Mouse (Mus musculus): ENCODE measurements around the gene Hpdl.

Gene Hpdl

DNA sequence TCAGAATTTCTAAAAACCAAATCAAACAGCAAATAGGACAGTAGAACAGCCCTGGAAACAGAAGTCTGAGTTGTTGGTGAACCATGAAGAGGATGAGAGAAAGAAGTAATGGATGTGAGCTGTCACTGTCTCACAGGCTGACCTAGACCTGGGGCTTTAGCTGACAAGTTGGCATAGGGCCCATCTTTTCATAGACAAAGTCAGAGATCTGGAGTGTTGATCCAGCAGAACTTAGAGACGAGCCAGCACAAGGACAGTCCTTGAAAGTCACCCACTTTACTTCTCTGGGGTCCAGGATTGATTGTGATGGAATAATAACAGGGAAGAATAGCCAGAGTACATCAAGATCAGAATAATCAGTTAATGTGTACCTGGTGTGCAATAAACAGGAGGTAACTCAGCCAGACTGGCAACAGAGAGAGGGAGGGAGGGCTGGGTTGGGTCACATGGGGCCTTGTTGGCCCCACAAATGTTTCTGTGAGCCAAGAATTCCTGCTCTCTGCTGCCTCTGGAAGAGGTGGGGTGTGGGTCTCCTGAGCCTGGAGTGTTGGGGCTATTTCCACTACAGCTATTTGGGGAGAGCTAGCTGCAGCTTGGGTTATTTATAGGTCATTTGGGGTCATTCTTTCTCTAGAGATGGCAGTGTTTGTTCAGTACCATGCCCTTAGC is 24.9 kb downstream of the Hpdl start:
- no peak for DNase-seq (ENCODE audit: low spot score)

DNA sequence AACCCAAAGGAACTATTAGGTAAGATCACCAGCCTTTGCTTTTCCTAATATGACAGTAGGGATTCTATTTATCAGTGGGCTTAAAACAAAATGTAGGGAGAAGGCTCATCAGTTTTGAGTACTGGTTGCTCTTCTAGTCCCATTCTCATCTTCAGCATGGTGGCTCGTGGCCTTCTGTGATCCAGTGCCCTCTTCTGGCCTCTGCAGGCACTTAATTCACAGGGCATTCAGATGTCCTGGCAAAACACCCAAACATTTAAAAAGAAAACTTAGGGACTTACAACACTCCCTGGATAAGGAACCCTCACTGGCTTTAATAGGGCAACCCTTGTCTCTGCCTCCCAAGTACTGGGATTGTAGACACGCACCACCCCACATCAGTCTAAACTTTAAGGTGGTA is 27.2 kb downstream of the Hpdl start:
- DNase-seq (ENCODE audit: low spot score), result no peak

DNA sequence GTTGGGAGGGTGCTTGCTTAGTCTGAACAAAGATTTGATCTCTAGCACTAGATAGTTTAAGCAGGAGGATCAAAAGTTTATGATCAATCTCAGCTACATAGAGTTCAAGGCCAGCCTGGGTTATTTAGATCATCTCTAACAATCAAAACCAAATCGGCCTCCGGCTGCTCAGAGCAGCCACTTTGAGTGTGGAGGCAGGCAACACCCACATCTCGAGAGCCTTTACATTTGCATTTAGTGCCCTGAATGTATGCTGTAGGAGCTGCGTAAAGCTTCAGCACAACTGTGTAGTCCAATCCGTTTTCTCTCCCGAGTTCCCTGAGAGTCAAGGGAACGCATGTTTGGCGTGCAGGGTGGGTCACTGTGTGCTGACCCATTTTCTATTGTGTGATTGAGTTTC is 29.1 kb downstream of the Hpdl start:
- DNase-seq (ENCODE audit: low spot score), result no peak

DNA sequence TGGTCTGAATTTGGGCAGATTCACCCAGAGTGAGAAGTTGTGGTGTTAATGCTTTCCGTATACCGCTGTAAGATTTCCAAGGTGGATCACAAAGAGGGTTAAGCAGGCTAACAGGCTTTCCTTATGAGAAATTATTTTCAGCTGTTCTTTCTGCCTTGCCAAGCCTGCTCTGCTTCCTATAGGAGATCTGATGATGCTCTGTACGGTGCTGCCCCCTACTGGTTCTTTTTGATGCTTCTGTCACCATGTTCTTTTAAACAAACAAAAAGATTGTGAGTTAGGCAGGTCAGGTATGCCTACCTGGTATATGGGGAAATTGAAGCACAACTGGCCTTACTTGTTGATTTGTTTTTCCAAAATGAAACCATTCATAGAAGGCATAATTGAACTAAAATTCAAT is 32.6 kb downstream of the Hpdl start:
- DNase-seq (ENCODE audit: low spot score), result peak; percentile 88

DNA sequence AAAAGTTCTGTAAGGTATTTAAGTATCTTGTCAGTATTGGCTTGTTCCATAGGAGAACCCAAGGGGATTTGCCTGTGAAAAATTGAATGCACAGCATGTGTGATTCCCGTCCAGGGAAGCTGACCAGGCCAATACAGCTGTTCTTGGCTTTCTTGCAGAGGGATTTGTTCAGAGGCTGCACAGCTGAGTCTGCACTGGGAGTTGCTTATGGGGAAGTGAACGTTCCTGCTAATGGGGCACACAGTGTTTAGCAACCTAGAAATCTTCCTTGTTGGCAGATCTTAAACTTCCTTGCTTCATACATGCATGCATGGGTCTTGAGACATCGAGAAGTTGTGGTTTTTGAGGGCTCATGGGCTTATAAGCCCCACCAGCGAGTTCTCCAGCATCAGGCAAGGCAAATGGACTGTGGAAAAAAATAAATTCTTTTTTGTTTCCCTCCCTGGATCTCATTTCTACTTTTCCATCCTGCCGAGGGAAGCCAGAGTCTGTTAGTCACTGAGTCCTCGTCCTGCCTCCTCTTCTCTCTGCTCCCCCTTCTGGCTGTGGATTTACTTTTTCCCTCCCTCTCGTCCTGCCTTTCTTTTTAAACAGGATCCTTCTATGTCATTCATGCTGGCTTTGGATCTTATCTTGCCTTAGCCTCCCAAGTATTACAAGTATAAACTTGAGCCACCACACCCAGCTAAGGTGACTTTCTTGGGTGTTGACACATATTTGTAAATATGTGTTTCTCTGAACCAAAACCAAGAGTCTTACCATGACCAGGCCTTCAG is 33.3 kb downstream of the Hpdl start:
- DNase-seq (ENCODE audit: low spot score), result no peak

DNA sequence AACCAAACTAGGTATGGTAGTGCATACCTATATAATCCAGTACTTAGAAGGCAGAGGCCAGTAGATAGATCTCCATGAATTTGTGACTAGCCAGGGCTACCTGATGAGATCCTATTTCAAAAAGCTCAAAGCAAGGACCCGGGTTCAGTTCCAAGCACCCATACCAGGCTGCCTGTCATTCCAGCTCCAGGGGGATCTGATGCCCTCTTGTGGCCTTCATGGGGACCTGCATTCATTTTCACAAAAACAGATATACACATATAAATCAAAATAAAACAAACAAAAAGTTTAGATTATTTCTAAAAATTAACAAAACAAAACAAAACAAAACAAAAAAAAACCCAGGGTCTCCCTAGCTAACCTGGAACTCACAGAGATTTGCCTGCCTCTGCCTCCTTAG is 34.9 kb downstream of the Hpdl start:
- no peak for DNase-seq (ENCODE audit: low spot score)

DNA sequence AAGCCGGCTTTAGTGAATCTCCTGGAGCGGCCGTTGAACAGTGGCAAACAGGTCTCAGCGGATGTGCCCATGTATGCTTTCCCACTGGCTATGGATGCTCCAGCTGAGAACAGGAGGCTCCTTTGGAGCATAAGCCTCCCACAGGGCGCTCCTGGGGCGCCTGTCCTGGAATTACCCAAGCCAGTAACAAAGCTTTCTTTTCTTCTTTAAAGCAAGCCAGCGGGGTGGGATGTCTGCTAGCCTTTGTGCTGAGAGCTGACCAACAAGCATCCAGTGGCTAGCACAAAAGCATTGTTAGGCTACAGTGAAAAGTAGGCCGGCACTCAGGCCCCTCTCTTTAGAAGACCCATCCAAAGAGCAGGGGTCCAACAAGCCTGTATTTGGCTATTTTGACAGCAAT is 39.3 kb downstream of the Hpdl start:
- no peak for DNase-seq (ENCODE audit: low spot score)

DNA sequence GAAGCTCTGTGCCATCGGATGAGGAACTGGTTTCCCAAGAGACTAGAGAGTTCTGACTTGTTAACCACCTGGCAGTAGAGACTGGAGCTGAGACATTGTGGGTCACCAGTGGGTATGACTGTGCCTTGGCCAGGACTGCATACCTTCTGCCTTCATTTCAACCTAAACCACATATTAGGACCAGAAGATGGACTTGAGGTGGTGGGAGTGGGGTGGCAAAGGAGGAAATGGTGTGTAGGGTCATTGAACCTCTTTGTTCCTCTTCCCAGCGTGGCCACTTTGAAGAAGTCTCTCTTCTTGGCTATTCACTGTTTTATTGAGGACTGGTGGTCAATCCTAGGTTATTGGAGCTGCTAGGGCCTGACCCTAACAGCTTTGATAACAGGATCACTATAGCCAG is 40.1 kb downstream of the Hpdl start:
- DNase-seq (ENCODE audit: low spot score), result no peak

DNA sequence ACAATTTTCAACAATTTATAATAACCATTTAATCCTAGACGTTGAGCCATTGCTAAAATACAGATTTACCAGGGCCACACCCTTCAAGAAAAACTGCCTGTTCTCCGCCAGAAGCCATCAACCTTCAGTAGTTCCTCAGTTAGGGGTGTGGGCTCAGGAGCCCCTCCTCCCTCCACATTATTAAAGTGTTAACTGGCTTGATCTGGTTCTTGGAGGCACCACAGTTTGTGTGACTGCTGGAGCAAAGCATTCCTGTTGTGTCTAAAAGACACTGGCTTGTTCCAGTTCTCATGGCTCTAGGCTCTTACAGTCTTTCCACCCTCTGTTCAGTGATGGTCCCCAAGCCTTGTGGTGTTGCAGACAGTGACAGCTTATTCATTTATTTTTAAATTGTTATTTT is 41.0 kb downstream of the Hpdl start:
- DNase-seq (ENCODE audit: low spot score), result no peak

DNA sequence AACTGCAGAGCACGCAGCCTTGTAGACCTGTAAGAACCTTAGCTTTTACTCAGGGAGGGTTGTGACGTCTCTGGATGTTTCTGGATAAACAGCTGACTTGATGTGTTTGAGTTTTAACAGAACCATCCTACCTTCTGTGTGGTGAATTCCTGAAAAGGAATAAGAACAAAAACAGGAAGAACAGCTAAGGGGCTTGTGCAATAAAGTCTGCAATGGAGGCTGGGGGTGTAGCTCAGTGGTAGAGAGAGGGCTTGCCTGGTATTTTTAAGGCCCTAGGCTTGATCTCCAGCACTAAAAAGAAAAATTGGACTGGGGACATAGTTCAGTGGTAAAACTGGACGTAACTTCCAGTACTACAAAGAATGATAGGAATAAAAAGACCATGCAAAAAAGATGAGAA is 44.4 kb downstream of the Hpdl start:
- no peak for DNase-seq (ENCODE audit: low spot score)

DNA sequence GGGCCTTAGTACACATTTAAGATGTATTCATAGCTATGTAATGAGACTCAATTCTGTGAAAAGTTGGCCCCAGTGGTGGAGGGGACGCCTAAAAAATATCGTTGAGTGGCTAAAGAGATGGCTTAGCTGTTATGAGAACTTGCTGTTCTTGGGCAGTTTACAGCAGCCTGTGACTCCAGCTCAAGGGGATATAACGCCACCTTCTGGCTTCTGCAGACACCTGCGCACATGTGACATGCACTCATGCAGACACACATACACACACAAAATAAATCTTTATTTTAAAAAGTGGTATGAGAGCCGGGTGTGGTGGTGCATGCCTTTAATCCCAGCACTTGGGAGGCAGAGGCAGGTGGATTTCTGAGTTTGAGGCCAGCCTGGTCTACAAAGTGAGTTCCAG is 45.1 kb downstream of the Hpdl start:
- DNase-seq (ENCODE audit: low spot score), result no peak
